Mouse (Mus musculus): ENCODE measurements around the gene Trmo.

Trmo gene

GRCm38 (mm10) chr4:46339026-46339425 lies 50.2 kb downstream of the Trmo start:
- DNase-seq (ENCODE audit: low read depth), result no peak

DNA sequence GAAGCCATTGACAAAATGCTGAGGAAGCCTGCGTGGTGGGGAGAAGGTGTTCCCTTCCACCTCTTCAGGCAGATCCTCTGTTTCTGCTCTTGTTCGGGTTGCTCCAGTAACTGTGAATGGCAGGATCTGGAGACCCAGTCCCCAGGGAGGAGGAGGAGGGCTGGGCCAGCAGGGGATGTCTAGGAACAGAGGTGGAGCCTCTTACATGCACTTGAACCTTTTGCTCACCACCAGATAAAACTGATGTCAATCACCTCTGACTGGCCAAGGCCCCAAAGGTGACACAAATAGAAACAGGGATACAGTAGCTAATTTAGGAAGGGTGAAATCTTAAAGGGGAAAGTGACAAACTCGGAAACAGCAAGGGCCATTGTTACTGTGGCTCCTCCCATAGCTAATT lies 51.2 kb downstream of the Trmo start:
- DNase-seq (ENCODE audit: low read depth), result no peak

- DNase-seq (ENCODE audit: low read depth), result no peak
These were observed 53.4 kb downstream of the Trmo start for GRCm38 (mm10) chr4:46335846-46336245.

- DNase-seq (ENCODE audit: low read depth), result no peak
These were observed 60.3 kb downstream of the Trmo start for GRCm38 (mm10) chr4:46328906-46329305.
